Comparison of ENCODE assay signal across 9 mouse cellular contexts in genomic region chr11:96004793-96005402, GRCm38 (mm10). TPM values are rescaled to one million over a fixed set of nuclear protein-coding genes. Genes with fewer than 3 reads are reported as not detected.
DNase-seq lines count a peak whose midpoint lies in the region; ATAC-seq and TF ChIP-seq lines count a peak whose summit lies in the region.
"Had no signal": no experiment of that assay in that cellular context is flagged by ENCODE, and none has a peak within 500 bp of the region (broad histone marks: within the 10 kb centered on the region; RNA-seq: fewer than 3 reads in every experiment).

No protein-coding gene starts in this region.

- H3K36me3 ChIP-seq in heart, embryonic 14.5 days (ENCODE audit: control insufficient read depth, insufficient read depth, low read length), result no peaks in the 10 kb centered on the region
- peaks cover 3% of the 10 kb centered on the region; the same call in 1 of the 2 replicates for H3K36me3 ChIP-seq in liver, embryonic 13.5 days

- H3K4me3 ChIP-seq in lung, adult 2 months (replicated peaks; ENCODE audit: extremely low read depth, low read depth, low read length), result no peak overlapping the region
- peak overlapping the region; percentile 69 to 87 for H3K4me3 ChIP-seq in heart, embryonic 14.5 days (ENCODE audit: control insufficient read depth in 1 of 2, insufficient read depth in 1 of 2, low read depth in 1 of 2, low read length in 2 of 2)
- H3K4me3 ChIP-seq in liver, embryonic 13.5 days (replicated peaks), result peak overlapping the region; percentile 82

- no peaks in the 10 kb centered on the region for H3K27me3 ChIP-seq in heart, embryonic 14.5 days (ENCODE audit: control insufficient read depth, insufficient read depth, low read length)
- H3K27me3 ChIP-seq in liver, embryonic 13.5 days, result peaks cover 19% of the 10 kb centered on the region

- H3K9me3 ChIP-seq in heart, embryonic 14.5 days (ENCODE audit: control insufficient read depth, low read length), result no peaks in the 10 kb centered on the region
- no peaks in the 10 kb centered on the region for H3K9me3 ChIP-seq in liver, embryonic 13.5 days (replicated peaks)

- peaks cover 2% of the 10 kb centered on the region; the same call in 1 of the 2 replicates for H3K4me1 ChIP-seq in lung, adult 2 months (ENCODE audit: control insufficient read depth, insufficient read depth, low read length)
- H3K4me1 ChIP-seq in heart, embryonic 14.5 days (ENCODE audit: control insufficient read depth in 2 of 2, insufficient read depth in 2 of 2, low read length in 2 of 2), result peaks cover 2 to 15% of the 10 kb centered on the region in 2 experiments; a peak in 3 of 4 replicates
- H3K4me1 ChIP-seq in liver, embryonic 13.5 days (replicated peaks), result peaks cover 80% of the 10 kb centered on the region

- no peak for TF ChIP-seq CTCF in lung, adult 2 months (IDR thresholded peaks at IDR 0.05; ENCODE audit: insufficient read depth, low read length)

- peak overlapping the region; percentile 99 for H3K4me2 ChIP-seq in heart, embryonic 14.5 days (ENCODE audit: low read length)
- H3K4me2 ChIP-seq in liver, embryonic 13.5 days, result peak overlapping the region; percentile 98

- WGBS in lung, adult 2 months, result 1% methylated on average over 52 of the region's 57 CpGs
- under 1% methylated on average over 54 of the region's 57 CpGs for WGBS in heart, embryonic 14.5 days
- WGBS in liver, embryonic 13.5 days (ENCODE audit: insufficient replicate concordance), result under 1% methylated on average over 56 of the region's 57 CpGs

- ATAC-seq in heart, embryonic 14.5 days (ENCODE audit: insufficient number of reproducible peaks, insufficient read depth, low FRiP score, low read depth), result peak; percentile 57
- peak; percentile 39 for ATAC-seq in liver, embryonic 13.5 days (ENCODE audit: low read depth)

- intact Hi-C loops in left cerebral cortex, postnatal 36 days (cut with DNase I), result loop anchor here (5.0 to 10.0 kb wide), 6 partner anchors 93 to 860 kb away; partner anchors contain the start of genes B4galnt2, Dlx4 and Hoxb4

- H3K27ac ChIP-seq in heart, embryonic 14.5 days (replicated peaks in 1 of 2; ENCODE audit: control insufficient read depth in 1 of 2, insufficient read depth in 1 of 2, low read depth in 2 of 2, low read length in 2 of 2), result peak overlapping the region; percentile 89 to 95
- H3K27ac ChIP-seq in liver, embryonic 13.5 days, result peak overlapping the region; percentile 86

- peak overlapping the region; percentile 97 for H3K9ac ChIP-seq in heart, embryonic 14.5 days (ENCODE audit: low read length)
- H3K9ac ChIP-seq in liver, embryonic 13.5 days, result peak overlapping the region; percentile 89

- no peak for TF ChIP-seq POLR2A in lung, adult 2 months (IDR thresholded peaks at IDR 0.05; ENCODE audit: borderline replicate concordance, extremely low read depth, low read depth, low read length)

- peak; percentile 40 for DNase-seq in lung, adult 2 months
- DNase-seq in lung, postnatal 25 days (ENCODE audit: low spot score), result no peak
- peak; percentile 20 for DNase-seq in c-Kit-negative CD71-positive TER-119-positive erythroid progenitor cells, embryonic 14.5 days (ENCODE audit: low read depth, low spot score)
- peak; percentile 37 for DNase-seq in liver, embryonic 13.5 days
- DNase-seq in thymus, postnatal 0 days (ENCODE audit: low spot score), result peak; percentile 30
- no peak for DNase-seq in layer of hippocampus, adult 11-12 months (ENCODE audit: low spot score)
- no peak for DNase-seq in left cerebral cortex, postnatal 36 days (ENCODE audit: low spot score in 2 of 2)

RNA-seq across cellular contexts. Expression of gene Igf2bp1, which starts 0.8 kb away (rescaled TPM):
- polyA plus RNA-seq in lung, adult 2 months (2012; rRNA removed), result 1.4 and 1.6 TPM in 2 replicates
- 14.0 and 17.2 TPM in 2 replicates for polyA plus RNA-seq in heart, embryonic 14.5 days (2014; fragmentation: Nextera tagmentation; extraction: Ambion mirVana)
- 20.8 and 23.9 TPM in 2 replicates for polyA plus RNA-seq in liver, embryonic 13.5 days (2015; fragmentation: Nextera tagmentation; extraction: Ambion mirVana)
- 1.3 and 1.5 TPM in 2 replicates for polyA plus RNA-seq in thymus, postnatal 0 days (2015; fragmentation: Nextera tagmentation; extraction: Ambion mirVana)
- total RNA-seq in left cerebral cortex, postnatal 36 days (2021), result under 1 TPM in 1 of 2 experiments, not detected in 1; 0.27 TPM
- total RNA-seq: neutrophil, adult 5-6 weeks had no signal

RNA-seq across cellular contexts. Expression of gene Gip, which starts 19.4 kb away (rescaled TPM):
- not detected in 2 replicates for polyA plus RNA-seq in lung, adult 2 months (2012; rRNA removed)
- not detected in 2 replicates for polyA plus RNA-seq in heart, embryonic 14.5 days (2014; fragmentation: Nextera tagmentation; extraction: Ambion mirVana)
- polyA plus RNA-seq in liver, embryonic 13.5 days (2015; fragmentation: Nextera tagmentation; extraction: Ambion mirVana), result not detected in 2 replicates
- 3.1 and 3.8 TPM in 2 replicates for polyA plus RNA-seq in thymus, postnatal 0 days (2015; fragmentation: Nextera tagmentation; extraction: Ambion mirVana)
- total RNA-seq in left cerebral cortex, postnatal 36 days (2021), result not detected
- total RNA-seq: neutrophil, adult 5-6 weeks had no signal

RNA-seq across cellular contexts. Expression of gene Snf8, which starts 29.8 kb away (rescaled TPM):
- 18.1 and 24.1 TPM in 2 replicates for polyA plus RNA-seq in lung, adult 2 months (2012; rRNA removed)
- polyA plus RNA-seq in heart, embryonic 14.5 days (2014; fragmentation: Nextera tagmentation; extraction: Ambion mirVana), result 23.5 and 30.5 TPM in 2 replicates
- 87.0 and 88.9 TPM in 2 replicates for polyA plus RNA-seq in liver, embryonic 13.5 days (2015; fragmentation: Nextera tagmentation; extraction: Ambion mirVana)
- polyA plus RNA-seq in thymus, postnatal 0 days (2015; fragmentation: Nextera tagmentation; extraction: Ambion mirVana), result 128 and 144 TPM in 2 replicates
- total RNA-seq in left cerebral cortex, postnatal 36 days (2021), result 100 to 1,000 TPM in 1 of 2 experiments, 10 to 100 TPM in 1; 99.2 to 113 TPM

Comparison
In these comparisons a context has a peak if more than half of its experiments do, and no peak if none do; other contexts are left out.
1. DNase-seq: peak in lung, adult 2 months (single experiment), c-Kit-negative CD71-positive TER-119-positive erythroid progenitor cells, embryonic 14.5 days (single experiment), liver, embryonic 13.5 days (single experiment) and thymus, postnatal 0 days (single experiment); none in lung, postnatal 25 days (single experiment), layer of hippocampus, adult 11-12 months (single experiment) and left cerebral cortex, postnatal 36 days (0 of 2).